Mouse (Mus musculus) midbrain, postnatal 0 days (tissue): Measurements from ENCODE around the gene Gsg1. TPM values are rescaled to one million over a fixed set of nuclear protein-coding genes. Genes with fewer than 3 reads are reported as not detected.

ENCODE experiments used
- ATAC-seq: fragments of 200-750 bp; cut with Nextera tagmentation; 2 replicates; pipeline ENCODE4 v1.8.0; 2017; ENCODE audit warnings: moderate number of reproducible peaks, mild to moderate bottlenecking, moderate TSS enrichment, moderate library complexity; ENCODE audit not compliant: low FRiP score
- DNase-seq: peaks from one replicate; pipeline ENCODE4 v3.0.0-alpha.2; 2015; ENCODE audit warnings: low spot score
- H3K27ac ChIP-seq: fragments of 300-500 bp; sonication (generic); 2 replicates; pipeline ENCODE4 v1.5.1; 2014; ENCODE audit warnings: low read depth, mild to moderate bottlenecking, low read length, mixed read lengths
- H3K27me3 ChIP-seq: fragments of 300-500 bp; sonication (generic); 2 replicates; pipeline ENCODE4 v1.6.1; 2014; ENCODE audit warnings: low read length, control low read depth, mixed read lengths; ENCODE audit not compliant: insufficient read depth
- H3K36me3 ChIP-seq: fragments of 300-500 bp; sonication (generic); 2 replicates; pipeline ENCODE4 v1.6.1; 2014; ENCODE audit warnings: low read length, control low read depth, mixed read lengths; ENCODE audit not compliant: insufficient read depth
- H3K4me1 ChIP-seq: fragments of 300-500 bp; sonication (generic); 2 replicates; pipeline ENCODE4 v1.6.1; 2014; ENCODE audit warnings: mild to moderate bottlenecking, control low read depth, antibody characterized with exemption, low read length, mixed read lengths; ENCODE audit not compliant: insufficient read depth
- H3K4me2 ChIP-seq: fragments of 300-500 bp; sonication (generic); 2 replicates; pipeline ENCODE4 v1.6.1; 2014; ENCODE audit warnings: low read depth, mild to moderate bottlenecking, low read length, mixed read lengths; ENCODE audit not compliant: poor library complexity, severe bottlenecking
- H3K4me3 ChIP-seq: fragments of 300-500 bp; sonication (generic); 2 replicates; pipeline ENCODE4 v1.5.1; 2014; ENCODE audit warnings: low read depth, mild to moderate bottlenecking, low read length, moderate library complexity
- H3K9ac ChIP-seq: fragments of 300-500 bp; sonication (generic); replicated peaks from 2 replicates; pipeline ENCODE4 v1.6.1; 2014; ENCODE audit warnings: mild to moderate bottlenecking, low read length, moderate library complexity, mixed read lengths; ENCODE audit not compliant: poor library complexity, severe bottlenecking
- H3K9me3 ChIP-seq: fragments of 300-500 bp; sonication (generic); 2 replicates; pipeline ENCODE4 v1.6.1; 2016; ENCODE audit warnings: low read length, control low read depth
- CTCF ChIP-seq: IDR thresholded peaks from 2 replicates; pipeline ENCODE4 v1.5.1; 2016; ENCODE audit warnings: antibody characterized with exemption, mild to moderate bottlenecking
- WGBS: fragments of 180-500 bp; shearing (Covaris S2); extraction: QIAGEN DNeasy Blood & Tissue Kit; methylation state at CpG from one replicate; pipeline ENCODE4 v1.1.7; 2014; 5-methylcytosine and 5-hydroxymethylcytosine counted together
- polyA plus RNA-seq: library from polyadenylated mRNA; unstranded; fragments of >200 nt; fragmentation: Nextera tagmentation; extraction: Ambion mirVana; gene quantifications from 2 replicates; pipeline ENCODE4 v1.2.1, GENCODE M21; 2015
- total RNA-seq: library from RNA; depleted of rRNA; stranded (reverse); fragments of >200 nt; gene quantifications from 2 replicates; pipeline ENCODE4 v1.2.3, GENCODE M21; 2014

Gene Gsg1
- total and polyA plus RNA-seq, 2 experiments from 2014 or later, result 0.17 to 2.6 TPM

GRCm38 (mm10) chr6:135252728-135253077, 1.4 kb downstream of the Gsg1 start:
- H3K9ac ChIP-seq, result 0 out of 2 replicates have a peak overlapping the region, but pooled peaks have one; percentile 33

GRCm38 (mm10) chr6:135251849-135252727, 2.1 kb downstream of the Gsg1 start:
- Histone ChIP-seq H3K36me3 (no peaks in the 10 kb centered on the region), H3K9me3 (no peaks in the 10 kb centered on the region; the same call in 1 of the 2 replicates), H3K9ac (0 out of 2 replicates have a peak overlapping the region, but pooled peaks have one; percentile 33), H3K27ac (0 out of 2 replicates have a peak overlapping the region, but pooled peaks have one; percentile 18), H3K27me3 (no peaks in the 10 kb centered on the region), H3K4me1 (peaks cover 7% of the 10 kb centered on the region; the same call in 1 of the 2 replicates), H3K4me2 (peak overlapping the region; percentile 44), H3K4me3 (no peak overlapping the region)
- ATAC-seq (peak; percentile 74), DNase-seq (peak; percentile 62)
- 41% methylated on average over 24 of the region's 24 CpGs for WGBS
- no peak for TF ChIP-seq CTCF

More at GRCm38 (mm10) chr6:135252728-135253077, 1.4 kb downstream of the Gsg1 start:
- ATAC-seq (peak; percentile 86), DNase-seq (peak; percentile 79)
- peak overlapping the region; percentile 44 for H3K4me2 ChIP-seq
- WGBS, result 5% methylated on average over 16 of the region's 16 CpGs
- no peak for TF ChIP-seq CTCF
- 0 out of 2 replicates have a peak overlapping the region, but pooled peaks have one; percentile 18 for H3K27ac ChIP-seq
- no peak overlapping the region for H3K4me3 ChIP-seq
- H3K9me3 ChIP-seq, result no peaks in the 10 kb centered on the region; the same call in 1 of the 2 replicates
- H3K36me3 ChIP-seq, result no peaks in the 10 kb centered on the region
- H3K4me1 ChIP-seq, result peaks cover 7% of the 10 kb centered on the region; the same call in 1 of the 2 replicates
- no peaks in the 10 kb centered on the region for H3K27me3 ChIP-seq

- WGBS, result 69% methylated on average over 19 of the region's 19 CpGs
- peaks cover 7% of the 10 kb centered on the region; the same call in 1 of the 2 replicates for H3K4me1 ChIP-seq
- no peaks in the 10 kb centered on the region; the same call in 1 of the 2 replicates for H3K9me3 ChIP-seq
- DNase-seq (no peak), ATAC-seq (no peak)
- no peak overlapping the region for H3K4me3 ChIP-seq
- TF ChIP-seq CTCF, result no peak
- no peaks in the 10 kb centered on the region for H3K36me3 ChIP-seq
- no peaks in the 10 kb centered on the region for H3K27me3 ChIP-seq
- H3K4me2 ChIP-seq, result no peak overlapping the region
- no peak overlapping the region for H3K9ac ChIP-seq
- no peak overlapping the region for H3K27ac ChIP-seq
These were observed 3.0 kb downstream of the Gsg1 start for GRCm38 (mm10) chr6:135250926-135251699.

GRCm38 (mm10) chr6:135249846-135250531, 4.2 kb downstream of the Gsg1 start:
- WGBS, result 58% methylated on average over 19 of the region's 19 CpGs
- H3K27me3 ChIP-seq, result no peaks in the 10 kb centered on the region
- DNase-seq, result peak; percentile 86
- H3K4me1 ChIP-seq, result peaks cover 7% of the 10 kb centered on the region; the same call in 1 of the 2 replicates
- no peak overlapping the region for H3K4me3 ChIP-seq
- no peak overlapping the region for H3K9ac ChIP-seq
- no peaks in the 10 kb centered on the region for H3K36me3 ChIP-seq
- H3K27ac ChIP-seq, result no peak overlapping the region
- no peaks in the 10 kb centered on the region for H3K9me3 ChIP-seq
- 0 out of 2 replicates have a peak overlapping the region, but pooled peaks have one; percentile 4 for H3K4me2 ChIP-seq
- TF ChIP-seq CTCF, result peak; percentile 93
- no peak for ATAC-seq

GRCm38 (mm10) chr6:135247861-135248260, 6.3 kb downstream of the Gsg1 start:
- Histone ChIP-seq H3K4me1 (peaks cover 7% of the 10 kb centered on the region; the same call in 1 of the 2 replicates), H3K27ac (no peak overlapping the region), H3K9ac (no peak overlapping the region), H3K27me3 (no peaks in the 10 kb centered on the region), H3K36me3 (no peaks in the 10 kb centered on the region), H3K4me3 (no peak overlapping the region), H3K9me3 (no peaks in the 10 kb centered on the region), H3K4me2 (no peak overlapping the region)
- WGBS, result 64% methylated on average over 6 of the region's 6 CpGs
- DNase-seq, result no peak
- TF ChIP-seq CTCF, result no peak
- no peak for ATAC-seq
